Mouse (Mus musculus) left cerebral cortex, postnatal 36 days (tissue): ENCODE measurements around the gene Lyrm2. TPM values are rescaled to one million over a fixed set of nuclear protein-coding genes. Genes with fewer than 3 reads are reported as not detected.

Source experiments
- DNase-seq, 2 experiments: peaks; one replicate each; pipeline ENCODE4 v3.0.0; 2021 to 2022; ENCODE audit warnings: low spot score in 2 of 2, mixed read lengths in 1 of 2
- intact Hi-C: fragments of 180-260 bp; cut with DNase I; formaldehyde crosslinking; loops from one replicate; pipeline ENCODE4 v1.15.1; 2025
- total RNA-seq, 2 experiments: library from RNA; stranded (reverse); gene quantifications; 2 replicates each; pipeline ENCODE4 v1.2.3; 2021

Lyrm2 gene
- total RNA-seq, 2 experiments from 2014 or later, result 33.5 to 34.3 TPM

DNA sequence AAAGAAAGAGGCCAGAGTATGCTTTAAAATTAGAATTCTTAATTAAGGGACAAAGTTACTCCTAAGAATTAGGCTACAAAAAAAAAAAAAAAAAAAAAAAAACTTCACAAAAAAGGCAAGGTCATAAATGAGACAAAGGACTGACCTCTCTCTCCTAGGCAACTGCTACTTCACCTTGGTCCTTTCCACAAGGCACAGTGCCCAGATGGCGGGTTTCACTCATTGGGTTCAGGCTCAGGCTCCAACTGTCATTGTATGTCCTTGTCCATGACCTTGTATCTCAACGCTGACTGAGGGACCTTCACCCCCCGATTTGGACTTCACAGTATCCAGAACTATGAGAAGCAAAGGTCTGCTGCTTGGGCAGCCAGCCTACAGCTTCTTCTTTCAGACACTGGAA is 38.3 kb downstream of the Lyrm2 start:
- no peak for DNase-seq
- intact Hi-C loops, result no loop called here

Other genes starting within 250 kb of the Lyrm2 start
- gene Gja10, start 197.5 kb upstream of the Lyrm2 start, total RNA-seq, result not detected
- 10 to 100 TPM in 1 of 2 experiments, 1 to 10 TPM in 1; 8.4 to 11.7 TPM for gene Casp8ap2, start 184.8 kb upstream of the Lyrm2 start, total RNA-seq
- gene Mdn1, start 143.1 kb upstream of the Lyrm2 start, total RNA-seq, result 10 to 100 TPM; 21.2 to 37.8 TPM
- gene Ankrd6, start 150.6 kb downstream of the Lyrm2 start, total RNA-seq, result 10 to 100 TPM; 41.9 to 56.6 TPM
- gene Rragd, start 182.8 kb downstream of the Lyrm2 start, total RNA-seq, result 10 to 100 TPM; 83.2 to 90.1 TPM
- gene Ube2j1, start 231.2 kb downstream of the Lyrm2 start, total RNA-seq, result 100 to 1,000 TPM; 102 to 110 TPM